Mouse (Mus musculus) effector memory CD4-positive, alpha-beta T cell, adult 5 months (primary cell): Measurements from ENCODE around the gene Xpnpep3. TPM values are rescaled to one million over a fixed set of nuclear protein-coding genes. Genes with fewer than 3 reads are reported as not detected.

Experiments used
- polyA plus RNA-seq: library from polyadenylated mRNA; unstranded; fragments of 100-300 nt; shearing (Covaris generic); gene quantifications from one replicate; pipeline ENCODE4 v1.2.1, GENCODE M21; 2017

Gene Xpnpep3
- 7.6 TPM for polyA plus RNA-seq

DNA sequence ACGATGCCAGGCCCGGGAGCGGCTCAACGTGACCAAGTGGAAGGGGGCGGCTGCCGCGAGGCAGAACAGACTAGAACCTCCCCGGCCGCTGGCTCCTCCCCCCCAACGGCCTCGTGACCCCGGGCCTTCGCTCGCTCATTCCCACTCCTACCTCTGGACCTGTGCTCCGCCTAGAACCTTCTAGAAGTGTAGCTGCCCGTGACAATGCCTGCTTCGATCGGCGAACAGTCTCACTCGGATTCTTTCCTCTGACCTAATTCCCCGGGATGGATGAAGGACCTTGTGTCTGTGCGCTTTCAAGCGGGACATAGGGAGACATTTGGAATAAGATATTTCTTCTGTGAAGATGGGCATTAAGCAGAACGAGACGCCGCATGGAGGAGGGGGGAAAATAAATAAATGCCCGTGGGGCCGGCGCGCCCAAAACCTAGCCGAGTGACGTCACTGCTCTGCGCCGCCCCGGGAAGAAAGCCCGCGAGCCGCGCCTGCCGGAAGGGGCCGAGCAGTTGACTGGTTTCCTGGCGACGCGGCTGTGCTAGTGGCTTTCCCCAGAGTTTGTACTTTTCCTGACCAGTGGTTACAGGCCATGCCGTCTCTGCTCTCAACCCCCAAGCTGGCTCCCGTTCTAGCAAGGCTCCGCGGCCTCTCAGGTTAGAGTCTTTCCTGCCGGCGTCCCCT lies at the start of gene Xpnpep3, which contains the start of gene St13:
Gene Xpnpep3 (plus strand): TSS at position 501 of the 678 bp plus-strand sequence.
Gene St13 (minus strand): TSS at position 440 of the 678 bp plus-strand sequence.

DNA sequence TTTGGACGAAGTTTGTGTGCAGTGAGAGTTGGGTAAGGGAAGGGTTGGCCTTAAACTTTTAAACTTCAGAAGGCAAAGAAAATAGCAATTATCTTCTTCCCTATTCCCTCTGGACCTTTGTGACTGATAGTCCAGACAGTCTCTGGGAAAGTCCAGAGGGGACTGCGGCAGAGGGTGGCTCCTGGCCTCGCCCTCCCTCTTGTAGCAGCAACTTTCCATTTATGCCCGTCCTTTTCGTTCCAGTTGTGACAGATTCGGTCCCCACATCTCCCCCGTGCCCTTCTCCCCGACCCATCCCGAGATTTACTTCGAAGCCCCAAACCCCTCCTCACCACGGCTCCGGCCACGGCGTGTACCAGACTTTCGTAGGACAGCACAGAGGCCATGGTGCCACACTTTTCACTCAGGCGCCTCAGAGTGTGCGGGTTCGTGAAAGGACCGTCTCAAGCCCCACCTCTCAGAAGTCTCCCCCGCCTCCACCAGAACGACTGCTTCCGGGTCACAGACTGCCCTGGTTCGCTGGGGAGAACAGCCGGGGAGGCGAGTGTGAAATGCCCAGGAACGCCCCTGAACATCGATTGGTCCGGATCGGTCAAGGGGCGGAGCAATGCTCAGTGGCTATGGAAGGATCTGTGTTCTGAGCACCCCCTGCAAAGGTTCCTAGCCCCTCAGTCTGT lies 39.5 kb upstream of the Xpnpep3 start, which contains the start of gene Slc25a17:
Gene Slc25a17 (minus strand): TSS at position 468 of the 677 bp plus-strand sequence.

DNA sequence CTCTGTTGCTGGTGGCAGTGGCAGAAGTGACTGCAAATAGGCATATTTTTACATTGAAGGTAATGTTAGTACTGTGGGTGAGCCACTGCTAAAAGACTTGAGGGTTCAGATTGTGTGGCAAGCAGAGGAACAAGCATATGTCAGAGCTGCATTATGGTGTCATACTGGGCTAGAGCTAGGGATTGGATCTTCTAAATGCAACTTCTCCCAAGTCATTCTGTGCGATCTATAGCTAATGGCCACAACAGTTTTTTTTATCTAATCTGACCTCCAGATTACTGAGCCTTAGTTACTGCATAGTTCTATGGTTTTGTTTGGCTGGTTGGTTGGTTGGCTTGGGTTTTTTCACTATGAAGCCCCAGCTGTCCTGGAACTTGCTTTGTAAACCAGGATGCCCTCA lies 8.3 kb downstream of the Xpnpep3 start, which contains the start of gene Dnajb7:
Gene Dnajb7 (minus strand): TSS at position 101 of the 400 bp plus-strand sequence.

DNA sequence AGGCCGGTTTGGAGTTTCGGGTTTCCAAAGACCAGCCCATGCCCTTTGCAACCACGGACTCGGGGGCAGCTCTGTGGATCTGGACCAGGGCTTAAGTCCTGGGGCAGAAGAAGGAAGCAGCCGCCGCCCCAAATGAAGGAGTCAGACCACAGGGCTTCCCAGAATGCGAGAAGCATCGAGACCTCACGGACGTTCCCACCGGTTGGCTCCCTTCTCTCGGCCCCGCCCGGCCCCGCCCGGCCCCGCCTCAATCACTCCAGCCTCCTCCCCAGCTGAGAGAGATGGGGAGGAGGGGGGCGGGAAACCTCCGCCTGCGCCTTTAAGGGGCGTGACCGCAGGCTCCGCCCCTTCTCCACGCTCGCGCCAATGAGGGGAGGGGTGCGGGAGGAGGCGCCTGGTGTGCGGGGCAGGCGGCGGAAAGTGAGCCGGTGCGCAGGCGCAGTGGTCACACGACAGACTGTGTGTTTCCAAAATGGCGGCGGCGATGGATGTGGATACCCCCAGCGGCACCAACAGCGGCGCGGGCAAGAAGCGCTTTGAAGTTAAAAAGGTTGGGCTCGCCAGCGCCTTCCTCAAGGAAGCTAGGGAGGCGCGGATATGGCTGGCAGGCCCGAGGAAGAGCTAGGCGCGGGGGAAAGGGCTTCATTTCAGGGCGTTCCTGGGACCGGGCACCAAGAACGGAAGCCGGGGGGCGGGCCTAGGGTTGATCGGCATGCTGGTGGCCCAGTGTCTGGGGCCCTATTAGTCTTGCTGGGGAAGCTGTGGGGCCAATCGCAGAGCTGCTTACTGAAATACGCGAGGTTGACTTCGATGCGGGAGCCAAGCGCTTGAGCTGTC lies 66.2 kb downstream of the Xpnpep3 start, which contains the start of gene Rbx1:
Gene Rbx1 (plus strand): TSS at position 396 of the 837 bp plus-strand sequence.

Other genes with a start within 250 kb of the Xpnpep3 start
- gene Mrtfa, start 209.4 kb upstream of the Xpnpep3 start, polyA plus RNA-seq = 65.4 TPM
- gene Mchr1, start 164.6 kb upstream of the Xpnpep3 start, polyA plus RNA-seq = not detected
- 51.6 TPM for gene Slc25a17, start 39.3 kb upstream of the Xpnpep3 start, polyA plus RNA-seq
- gene St13, start 61 bp upstream of the Xpnpep3 start, polyA plus RNA-seq = 99.8 TPM
- 1.1 TPM for gene Dnajb7, start 8.2 kb downstream of the Xpnpep3 start, polyA plus RNA-seq
- 247 TPM for gene Rbx1, start 66.2 kb downstream of the Xpnpep3 start, polyA plus RNA-seq
- 47.3 TPM for gene Ep300, start 185.2 kb downstream of the Xpnpep3 start, polyA plus RNA-seq